Mouse (Mus musculus): ENCODE data around the gene Sgf29. TPM values are rescaled to one million over a fixed set of nuclear protein-coding genes. Genes with fewer than 3 reads are reported as not detected.

Sgf29 gene
- polyA plus RNA-seq, 1 experiment: 31.4 TPM

DNA sequence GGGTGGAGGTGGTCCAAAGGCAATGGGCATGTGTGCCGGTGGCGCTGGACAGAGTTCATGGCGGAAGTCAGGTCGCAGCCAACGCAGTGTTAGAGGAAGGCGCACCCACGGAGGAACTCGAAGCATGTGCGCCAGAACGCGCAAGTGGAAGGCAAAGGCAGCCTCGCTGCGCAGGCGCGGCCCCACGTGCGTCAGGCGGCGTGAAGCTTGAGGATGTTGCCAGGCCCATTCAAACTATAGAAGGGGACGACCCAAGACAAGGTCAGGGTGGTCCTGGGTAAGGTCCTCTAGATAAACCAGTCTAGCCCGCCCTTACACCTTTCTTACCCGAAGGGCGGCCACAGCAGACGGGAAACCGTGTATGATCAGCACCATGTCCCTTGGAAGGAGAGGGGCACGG, 43.3 kb downstream of the Sgf29 start:
- Histone ChIP-seq H3K4me1 (ENCODE audit: control insufficient read depth, insufficient read depth, insufficient read length) (peaks cover 6% of the 10 kb centered on the region; the same call in 1 of the 2 replicates), H3K27me3 (ENCODE audit: control insufficient read depth, insufficient read depth, low read length) (no peaks in the 10 kb centered on the region), H3K4me3 (ENCODE audit: extremely low read depth, insufficient read depth, insufficient read length) (no peak overlapping the region), H3K27ac (ENCODE audit: insufficient read depth, low read length) (no peak overlapping the region), H3K36me3 (ENCODE audit: control insufficient read depth, insufficient read depth, low read length) (peaks cover 5% of the 10 kb centered on the region; the same call in 1 of the 2 replicates)
- 97% methylated on average over 26 of the region's 26 CpGs for WGBS
- DNase-seq (ENCODE audit: low read depth in 1 of 2, low spot score in 2 of 2): no peak
- no peak for TF ChIP-seq POLR2A (IDR thresholded peaks at IDR 0.05; ENCODE audit: low read depth, low read length)

DNA sequence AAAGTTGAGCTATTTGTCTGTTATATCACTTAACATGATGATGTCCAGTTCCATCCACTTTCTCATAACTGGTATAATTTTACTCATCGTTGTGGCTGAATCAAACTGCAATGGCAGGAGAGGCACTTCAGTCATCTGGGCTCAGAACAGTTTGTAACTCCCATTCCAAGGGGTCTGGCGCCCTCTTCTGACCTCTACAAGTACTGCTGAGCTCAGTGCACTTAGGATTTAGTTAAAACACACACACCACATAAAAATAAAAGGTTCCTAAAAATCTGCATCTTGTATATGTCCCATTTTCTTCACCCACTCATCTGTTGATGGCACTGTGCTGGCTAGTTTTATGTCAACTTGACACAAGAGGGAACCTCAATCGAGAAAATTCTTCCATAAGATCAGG, 44.1 kb downstream of the Sgf29 start:
- peak; percentile 75 to 87 for DNase-seq (ENCODE audit: low read depth in 1 of 2, low spot score in 2 of 2)
- WGBS: 4% methylated on average over 3 of the region's 3 CpGs
- H3K27ac ChIP-seq (ENCODE audit: insufficient read depth, low read length): no peak overlapping the region
- peaks cover 7% of the 10 kb centered on the region; the same call in 1 of the 2 replicates for H3K36me3 ChIP-seq (ENCODE audit: control insufficient read depth, insufficient read depth, low read length)
- TF ChIP-seq CTCF (IDR thresholded peaks at IDR 0.05; ENCODE audit: extremely low read depth, insufficient read depth, insufficient read length, insufficient replicate concordance): peak; percentile 85; the same call in 1 of the 2 replicates
- TF ChIP-seq POLR2A (IDR thresholded peaks at IDR 0.05; ENCODE audit: low read depth, low read length): no peak
- no peak overlapping the region for H3K4me3 ChIP-seq (ENCODE audit: extremely low read depth, insufficient read depth, insufficient read length)
- H3K27me3 ChIP-seq (ENCODE audit: control insufficient read depth, insufficient read depth, low read length): no peaks in the 10 kb centered on the region
- peaks cover 6% of the 10 kb centered on the region; the same call in 1 of the 2 replicates for H3K4me1 ChIP-seq (ENCODE audit: control insufficient read depth, insufficient read depth, insufficient read length)

DNA sequence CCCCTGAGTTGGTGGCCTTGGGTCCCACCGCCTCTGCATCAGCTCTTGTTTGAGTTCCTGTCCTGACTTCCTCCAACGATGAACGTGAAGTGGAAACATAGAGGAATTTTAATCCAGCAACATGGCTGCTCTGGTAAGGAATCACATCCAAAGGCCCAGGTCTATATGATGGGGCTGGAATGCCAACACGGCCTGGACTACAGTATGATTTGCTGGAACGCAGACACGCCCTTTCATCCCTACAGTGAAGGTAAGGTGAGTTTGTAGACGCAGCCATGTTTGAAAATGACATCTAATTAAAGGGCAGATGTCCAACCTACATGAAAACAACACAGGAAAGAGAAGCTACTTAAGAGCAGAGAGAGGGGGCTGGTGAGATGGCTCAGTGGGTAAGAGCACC, 44.7 kb downstream of the Sgf29 start:
- Histone ChIP-seq H3K27me3 (ENCODE audit: control insufficient read depth, insufficient read depth, low read length) (no peaks in the 10 kb centered on the region), H3K4me3 (ENCODE audit: extremely low read depth, insufficient read depth, insufficient read length) (no peak overlapping the region), H3K36me3 (ENCODE audit: control insufficient read depth, insufficient read depth, low read length) (peaks cover 7% of the 10 kb centered on the region; the same call in 1 of the 2 replicates), H3K4me1 (ENCODE audit: control insufficient read depth, insufficient read depth, insufficient read length) (peaks cover 6% of the 10 kb centered on the region; the same call in 1 of the 2 replicates), H3K27ac (ENCODE audit: insufficient read depth, low read length) (no peak overlapping the region)
- DNase-seq (ENCODE audit: low read depth in 1 of 2, low spot score in 2 of 2): no peak
- WGBS: 87% methylated on average over 7 of the region's 7 CpGs
- no peak for TF ChIP-seq POLR2A (IDR thresholded peaks at IDR 0.05; ENCODE audit: low read depth, low read length)
- no peak for TF ChIP-seq CTCF (IDR thresholded peaks at IDR 0.05; ENCODE audit: extremely low read depth, insufficient read depth, insufficient read length, insufficient replicate concordance)

DNA sequence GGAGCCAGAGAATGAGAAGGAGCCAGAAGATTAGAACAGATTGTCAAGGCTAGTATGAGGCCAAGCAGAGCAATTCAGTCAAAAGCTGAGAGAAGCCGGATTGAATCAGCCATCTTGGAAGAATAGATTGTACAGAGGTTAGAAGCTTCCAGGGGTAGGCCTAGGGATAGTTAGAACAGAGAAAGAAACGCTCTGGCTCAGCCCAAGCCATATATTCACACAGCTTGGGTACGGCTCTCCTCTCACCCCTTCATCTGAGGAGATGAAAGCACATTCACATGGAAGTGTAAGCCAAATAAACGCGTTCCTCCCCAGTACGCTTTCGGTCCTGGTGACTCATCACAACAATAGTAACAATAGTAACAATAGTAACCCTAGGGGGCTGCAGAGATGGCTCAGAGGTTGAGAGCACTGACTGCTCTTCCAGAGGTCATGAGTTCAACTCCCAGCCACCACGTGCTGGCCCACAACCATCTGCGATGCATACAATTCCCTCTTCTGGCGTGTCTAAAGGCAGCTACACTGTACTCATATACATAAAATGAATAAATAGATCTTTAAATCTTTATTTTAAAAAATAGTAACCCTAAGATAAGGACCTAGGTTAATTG, 45.4 kb downstream of the Sgf29 start:
- Histone ChIP-seq H3K27me3 (ENCODE audit: control insufficient read depth, insufficient read depth, low read length) (no peaks in the 10 kb centered on the region), H3K4me3 (ENCODE audit: extremely low read depth, insufficient read depth, insufficient read length) (no peak overlapping the region; the same call in 1 of the 2 replicates), H3K36me3 (ENCODE audit: control insufficient read depth, insufficient read depth, low read length) (peaks cover 14% of the 10 kb centered on the region), H3K27ac (ENCODE audit: insufficient read depth, low read length) (no peak overlapping the region), H3K4me1 (ENCODE audit: control insufficient read depth, insufficient read depth, insufficient read length) (peaks cover 6% of the 10 kb centered on the region; the same call in 1 of the 2 replicates)
- no peak for DNase-seq (ENCODE audit: low read depth in 1 of 2, low spot score in 2 of 2)
- TF ChIP-seq CTCF (IDR thresholded peaks at IDR 0.05; ENCODE audit: extremely low read depth, insufficient read depth, insufficient read length, insufficient replicate concordance) (no peak), POLR2A (IDR thresholded peaks at IDR 0.05; ENCODE audit: low read depth, low read length) (no peak)
- WGBS: 87% methylated on average over 10 of the region's 10 CpGs

DNA sequence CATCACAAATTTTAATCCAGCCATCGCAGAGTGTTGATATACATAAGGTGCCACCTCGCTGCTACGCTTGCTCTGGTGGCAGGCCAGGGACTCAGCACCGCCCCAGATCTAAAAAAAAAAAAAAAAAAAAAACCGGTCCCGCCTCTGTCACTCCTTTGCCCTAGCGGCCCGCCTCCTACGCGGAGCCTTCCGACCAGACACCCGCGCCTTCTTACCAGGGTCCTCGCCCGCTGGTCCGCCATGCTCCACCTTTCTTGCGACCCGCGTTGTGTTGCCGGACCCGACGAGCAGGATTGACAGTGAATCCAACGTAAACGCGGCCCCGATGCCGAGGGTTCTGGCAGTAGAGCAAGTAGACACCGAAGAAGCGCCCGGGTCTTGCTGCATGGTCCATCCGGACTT, 46.1 kb downstream of the Sgf29 start, which contains the start of gene Bola2:
TSS of gene Bola2 (plus strand) at position 192 of the 402 bp plus-strand sequence.
- Histone ChIP-seq H3K27me3 (ENCODE audit: control insufficient read depth, insufficient read depth, low read length) (no peaks in the 10 kb centered on the region), H3K4me1 (ENCODE audit: control insufficient read depth, insufficient read depth, insufficient read length) (peaks cover 9% of the 10 kb centered on the region), H3K36me3 (ENCODE audit: control insufficient read depth, insufficient read depth, low read length) (peaks cover 21% of the 10 kb centered on the region), H3K27ac (ENCODE audit: insufficient read depth, low read length) (peak within 1 kb of the TSS; percentile 97), H3K4me3 (ENCODE audit: extremely low read depth, insufficient read depth, insufficient read length) (peak within 1 kb of the TSS; percentile 93)
- DNase-seq (ENCODE audit: low read depth in 1 of 2, low spot score in 2 of 2): peak; percentile 72 to 76
- TF ChIP-seq CTCF (IDR thresholded peaks at IDR 0.05; ENCODE audit: extremely low read depth, insufficient read depth, insufficient read length, insufficient replicate concordance) (0 out of 2 replicates have a peak, but pooled peaks have one; percentile 4), POLR2A (IDR thresholded peaks at IDR 0.05; ENCODE audit: low read depth, low read length) (peak; percentile 70; the same call in 1 of the 2 replicates)
- WGBS: under 1% methylated on average over 31 of the region's 31 CpGs

DNA sequence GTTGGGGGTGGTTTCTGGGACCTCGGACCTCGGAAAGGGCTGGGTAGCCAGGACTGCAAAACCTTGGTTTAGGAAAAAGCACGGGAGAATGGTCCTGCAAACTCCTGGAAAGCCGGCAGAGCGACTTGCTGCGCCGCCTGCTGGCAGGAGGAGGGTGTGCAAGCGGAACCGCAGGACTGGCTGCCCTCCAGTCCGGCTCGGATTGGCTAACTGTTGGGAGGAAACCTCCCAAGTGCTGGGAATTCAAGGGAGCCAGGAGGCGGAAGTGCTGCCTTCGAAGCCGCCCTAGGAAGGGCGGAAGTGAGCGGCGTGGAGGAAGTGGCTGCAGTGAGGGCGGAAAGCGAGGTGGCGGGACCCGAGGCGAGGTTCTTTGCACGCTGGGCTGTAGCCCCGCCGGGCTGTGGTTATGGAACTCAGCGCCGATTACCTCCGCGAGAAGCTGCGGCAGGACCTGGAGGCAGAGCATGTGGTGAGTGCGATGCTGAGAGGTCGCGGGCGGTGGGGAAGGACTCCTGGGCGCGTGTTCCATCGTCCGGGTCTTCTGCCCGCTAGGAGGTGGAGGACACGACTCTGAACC, 46.6 kb downstream of the Sgf29 start, which contains the start of gene Slx1b:
TSS of gene Slx1b (minus strand) at position 154 of the 577 bp plus-strand sequence.
- TF ChIP-seq POLR2A (IDR thresholded peaks at IDR 0.05; ENCODE audit: low read depth, low read length): peak; percentile 6; the same call in 1 of the 2 replicates
- peak; percentile 89 for TF ChIP-seq CTCF (IDR thresholded peaks at IDR 0.05; ENCODE audit: extremely low read depth, insufficient read depth, insufficient read length, insufficient replicate concordance)
- H3K4me3 ChIP-seq (ENCODE audit: extremely low read depth, insufficient read depth, insufficient read length): peak within 1 kb of the TSS; percentile 93
- peak; percentile 85 to 87 for DNase-seq (ENCODE audit: low read depth in 1 of 2, low spot score in 2 of 2)
- peak within 1 kb of the TSS; percentile 97 for H3K27ac ChIP-seq (ENCODE audit: insufficient read depth, low read length)
- peaks cover 25% of the 10 kb centered on the region for H3K36me3 ChIP-seq (ENCODE audit: control insufficient read depth, insufficient read depth, low read length)
- H3K4me1 ChIP-seq (ENCODE audit: control insufficient read depth, insufficient read depth, insufficient read length): peaks cover 12% of the 10 kb centered on the region
- WGBS: 1% methylated on average over 40 of the region's 40 CpGs
- no peaks in the 10 kb centered on the region for H3K27me3 ChIP-seq (ENCODE audit: control insufficient read depth, insufficient read depth, low read length)

All from spleen, adult 2 months (tissue).